Mouse (Mus musculus) kidney, postnatal 14 days (tissue): Measurements from ENCODE around the gene Zfp276.

Source experiments
- DNase-seq: peaks from one replicate; pipeline ENCODE4 v3.0.0; 2022; ENCODE audit warnings: mixed read lengths

Gene Zfp276

GRCm38 (mm10) chr8:123292281-123292680, 38.3 kb downstream of the Zfp276 start:
- DNase-seq, result no peak

GRCm38 (mm10) chr8:123292785-123293184, 38.8 kb downstream of the Zfp276 start:
- DNase-seq, result no peak

GRCm38 (mm10) chr8:123298301-123298700, 44.3 kb downstream of the Zfp276 start:
- no peak for DNase-seq

GRCm38 (mm10) chr8:123308738-123309137, 54.7 kb downstream of the Zfp276 start:
- no peak for DNase-seq

GRCm38 (mm10) chr8:123317781-123318466, 63.9 kb downstream of the Zfp276 start:
- no peak for DNase-seq

- peak; percentile 96 for DNase-seq
Observed at GRCm38 (mm10) chr8:123318467-123318911, 64.5 kb downstream of the Zfp276 start, which contains the start of gene Fanca. Gene Fanca (minus strand): TSS chr8:123318576.
